Mouse (Mus musculus): ENCODE measurements around the gene Sox10. TPM values are rescaled to one million over a fixed set of nuclear protein-coding genes. Genes with fewer than 3 reads are reported as not detected.

Gene Sox10
- polyA plus RNA-seq, 1 experiment, result not detected

DNA sequence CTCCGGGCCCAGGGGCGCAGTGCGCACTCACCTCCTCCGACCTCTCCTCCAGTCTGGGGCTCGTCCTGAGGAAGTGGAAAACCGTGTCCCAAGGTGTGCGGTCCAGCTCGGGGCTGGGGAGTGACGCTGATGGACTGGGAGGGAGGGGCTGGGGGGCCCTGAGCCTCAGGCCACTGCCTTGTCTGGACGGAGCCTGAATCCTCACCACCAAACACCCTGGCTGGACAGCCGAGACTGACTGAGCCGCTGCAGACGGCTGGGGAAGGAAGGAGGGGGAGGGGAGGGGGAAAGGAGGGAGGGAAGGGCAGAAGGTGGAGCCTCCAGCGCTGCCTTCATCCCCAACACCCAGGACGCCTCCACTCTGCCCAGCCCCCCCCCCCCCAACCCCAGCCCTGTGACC is 789 bp downstream of the Sox10 start:
- Histone ChIP-seq H3K27ac (ENCODE audit: insufficient read depth, low read depth, low read length) (no peak overlapping the region), H3K4me3 (ENCODE audit: insufficient read depth, low read length) (no peak overlapping the region), H3K4me1 (ENCODE audit: control insufficient read depth, insufficient read depth, low read length) (peaks cover 8% of the 10 kb centered on the region)
- TF ChIP-seq CTCF (IDR thresholded peaks at IDR 0.05; ENCODE audit: low read depth, low read length) (no peak), POLR2A (IDR thresholded peaks at IDR 0.05; ENCODE audit: borderline replicate concordance, low read depth, low read length) (no peak)

GRCm38 (mm10) chr15:79162822-79163221 is 2.2 kb downstream of the Sox10 start:
- peaks cover 6% of the 10 kb centered on the region for H3K4me1 ChIP-seq (ENCODE audit: control insufficient read depth, insufficient read depth, low read length)
- H3K4me3 ChIP-seq (ENCODE audit: insufficient read depth, low read length), result no peak overlapping the region
- TF ChIP-seq POLR2A (IDR thresholded peaks at IDR 0.05; ENCODE audit: borderline replicate concordance, low read depth, low read length) (no peak), CTCF (IDR thresholded peaks at IDR 0.05; ENCODE audit: low read depth, low read length) (no peak)
- H3K27ac ChIP-seq (ENCODE audit: insufficient read depth, low read depth, low read length), result no peak overlapping the region

GRCm38 (mm10) chr15:79162301-79162700 is 2.7 kb downstream of the Sox10 start:
- TF ChIP-seq CTCF (IDR thresholded peaks at IDR 0.05; ENCODE audit: low read depth, low read length), result no peak
- no peak for TF ChIP-seq POLR2A (IDR thresholded peaks at IDR 0.05; ENCODE audit: borderline replicate concordance, low read depth, low read length)
- H3K4me3 ChIP-seq (ENCODE audit: insufficient read depth, low read length), result no peak overlapping the region
- no peak overlapping the region for H3K27ac ChIP-seq (ENCODE audit: insufficient read depth, low read depth, low read length)
- peaks cover 6% of the 10 kb centered on the region for H3K4me1 ChIP-seq (ENCODE audit: control insufficient read depth, insufficient read depth, low read length)

DNA sequence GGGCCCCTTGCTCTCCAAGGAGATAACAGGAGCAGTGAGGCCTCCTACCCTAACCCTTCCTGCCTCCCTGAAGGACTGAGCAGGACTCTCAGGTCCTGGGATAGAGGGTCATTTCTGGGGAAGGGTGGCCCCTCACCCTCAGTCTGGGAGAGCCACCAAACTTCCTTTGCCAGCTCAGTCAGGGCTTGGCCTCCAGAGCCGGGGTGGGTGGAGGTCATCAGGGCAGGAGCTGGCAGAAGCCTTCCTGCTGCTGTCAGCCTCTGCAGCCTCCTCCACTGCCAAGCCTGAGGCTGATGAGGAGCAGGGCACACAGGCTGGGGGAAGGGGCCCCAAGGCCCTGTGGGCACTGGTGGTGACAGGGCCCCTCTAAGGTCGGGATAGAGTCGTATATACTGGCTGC is 9.5 kb downstream of the Sox10 start:
- H3K4me1 ChIP-seq (ENCODE audit: control insufficient read depth, insufficient read depth, low read length), result no peaks in the 10 kb centered on the region
- TF ChIP-seq POLR2A (IDR thresholded peaks at IDR 0.05; ENCODE audit: borderline replicate concordance, low read depth, low read length) (no peak), CTCF (IDR thresholded peaks at IDR 0.05; ENCODE audit: low read depth, low read length) (no peak)
- H3K4me3 ChIP-seq (ENCODE audit: insufficient read depth, low read length), result no peak overlapping the region
- no peak overlapping the region for H3K27ac ChIP-seq (ENCODE audit: insufficient read depth, low read depth, low read length)

GRCm38 (mm10) chr15:79152709-79153108 is 12.3 kb downstream of the Sox10 start:
- Histone ChIP-seq H3K4me1 (ENCODE audit: control insufficient read depth, insufficient read depth, low read length) (no peaks in the 10 kb centered on the region), H3K27ac (ENCODE audit: insufficient read depth, low read depth, low read length) (no peak overlapping the region), H3K4me3 (ENCODE audit: insufficient read depth, low read length) (no peak overlapping the region)
- no peak for TF ChIP-seq CTCF (IDR thresholded peaks at IDR 0.05; ENCODE audit: low read depth, low read length)
- TF ChIP-seq POLR2A (IDR thresholded peaks at IDR 0.05; ENCODE audit: borderline replicate concordance, low read depth, low read length), result no peak

GRCm38 (mm10) chr15:79151881-79152280 is 13.2 kb downstream of the Sox10 start:
- Histone ChIP-seq H3K4me3 (ENCODE audit: insufficient read depth, low read length) (no peak overlapping the region), H3K4me1 (ENCODE audit: control insufficient read depth, insufficient read depth, low read length) (no peaks in the 10 kb centered on the region), H3K27ac (ENCODE audit: insufficient read depth, low read depth, low read length) (no peak overlapping the region)
- TF ChIP-seq CTCF (IDR thresholded peaks at IDR 0.05; ENCODE audit: low read depth, low read length) (no peak), POLR2A (IDR thresholded peaks at IDR 0.05; ENCODE audit: borderline replicate concordance, low read depth, low read length) (no peak)

GRCm38 (mm10) chr15:79148533-79148932 is 16.5 kb downstream of the Sox10 start:
- Histone ChIP-seq H3K27ac (ENCODE audit: insufficient read depth, low read depth, low read length) (no peak overlapping the region), H3K4me3 (ENCODE audit: insufficient read depth, low read length) (no peak overlapping the region), H3K4me1 (ENCODE audit: control insufficient read depth, insufficient read depth, low read length) (peaks cover under 1% of the 10 kb centered on the region; the same call in 1 of the 2 replicates)
- TF ChIP-seq CTCF (IDR thresholded peaks at IDR 0.05; ENCODE audit: low read depth, low read length) (peak; percentile 73; the same call in 1 of the 2 replicates), POLR2A (IDR thresholded peaks at IDR 0.05; ENCODE audit: borderline replicate concordance, low read depth, low read length) (no peak)

DNA sequence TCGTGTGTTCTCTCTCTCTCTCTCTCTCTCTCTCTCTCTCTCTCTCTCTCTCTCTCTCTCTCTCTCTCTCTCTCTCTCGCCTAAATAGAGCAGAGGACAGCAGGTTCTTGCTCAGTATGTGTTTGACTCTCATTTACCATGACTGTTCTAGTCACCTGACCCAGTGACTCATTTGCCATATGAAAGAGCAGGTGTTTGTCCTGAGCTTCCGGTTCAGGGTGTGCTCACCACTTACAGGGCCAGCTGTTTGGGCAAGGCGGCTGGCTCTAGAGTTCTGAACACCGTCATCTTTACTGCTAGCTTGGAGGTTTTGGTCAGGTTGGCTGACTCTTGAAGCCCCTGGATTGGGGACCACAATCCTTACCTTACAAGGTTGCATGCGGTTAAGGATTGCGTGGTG is 19.5 kb downstream of the Sox10 start:
- Histone ChIP-seq H3K4me3 (ENCODE audit: insufficient read depth, low read length) (no peak overlapping the region), H3K4me1 (ENCODE audit: control insufficient read depth, insufficient read depth, low read length) (peaks cover 10% of the 10 kb centered on the region), H3K27ac (ENCODE audit: insufficient read depth, low read depth, low read length) (no peak overlapping the region)
- TF ChIP-seq CTCF (IDR thresholded peaks at IDR 0.05; ENCODE audit: low read depth, low read length) (no peak), POLR2A (IDR thresholded peaks at IDR 0.05; ENCODE audit: borderline replicate concordance, low read depth, low read length) (no peak)

DNA sequence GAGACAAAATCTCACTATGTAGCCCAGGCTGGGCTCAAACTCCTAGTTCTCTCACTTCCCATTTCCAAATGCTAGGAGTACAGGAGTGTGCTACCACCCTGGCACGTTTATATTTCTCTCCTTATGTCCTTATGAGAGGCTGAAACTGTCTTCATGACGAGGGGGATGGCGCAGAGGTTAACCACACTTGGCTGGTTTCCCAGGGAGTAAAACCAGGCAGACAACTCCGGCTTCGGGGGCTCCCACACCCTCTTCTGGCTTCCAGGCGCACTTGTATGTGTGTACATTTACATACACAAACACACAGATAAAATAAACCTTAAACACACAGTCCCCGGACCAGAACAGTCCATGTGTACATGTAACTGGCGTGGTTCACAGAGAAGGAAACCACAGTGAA is 21.0 kb downstream of the Sox10 start:
- Histone ChIP-seq H3K4me3 (ENCODE audit: insufficient read depth, low read length) (no peak overlapping the region), H3K27ac (ENCODE audit: insufficient read depth, low read depth, low read length) (no peak overlapping the region), H3K4me1 (ENCODE audit: control insufficient read depth, insufficient read depth, low read length) (peaks cover 10% of the 10 kb centered on the region)
- TF ChIP-seq POLR2A (IDR thresholded peaks at IDR 0.05; ENCODE audit: borderline replicate concordance, low read depth, low read length), result no peak
- TF ChIP-seq CTCF (IDR thresholded peaks at IDR 0.05; ENCODE audit: low read depth, low read length), result no peak

GRCm38 (mm10) chr15:79143316-79143715 is 21.7 kb downstream of the Sox10 start:
- TF ChIP-seq CTCF (IDR thresholded peaks at IDR 0.05; ENCODE audit: low read depth, low read length) (no peak), POLR2A (IDR thresholded peaks at IDR 0.05; ENCODE audit: borderline replicate concordance, low read depth, low read length) (no peak)
- H3K27ac ChIP-seq (ENCODE audit: insufficient read depth, low read depth, low read length), result no peak overlapping the region
- peaks cover 10% of the 10 kb centered on the region for H3K4me1 ChIP-seq (ENCODE audit: control insufficient read depth, insufficient read depth, low read length)
- no peak overlapping the region for H3K4me3 ChIP-seq (ENCODE audit: insufficient read depth, low read length)

DNA sequence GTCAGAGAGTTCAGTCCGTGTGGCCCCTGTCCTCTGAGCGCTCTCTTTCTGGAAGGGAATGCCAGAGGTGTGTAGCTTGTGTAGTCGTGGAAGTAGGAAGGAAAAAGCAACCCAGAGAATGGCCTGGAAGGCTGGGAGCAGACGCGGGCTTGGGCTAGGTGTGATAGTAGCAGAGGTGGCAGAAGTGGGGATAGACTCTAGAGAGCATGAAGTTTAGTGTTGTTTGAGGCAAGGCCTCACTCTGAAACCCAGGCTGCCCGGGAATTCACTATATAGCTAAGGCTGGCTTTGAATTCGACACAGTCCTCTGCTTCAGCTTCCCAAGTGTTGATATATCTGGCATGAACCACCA is 23.5 kb downstream of the Sox10 start:
- no peak for TF ChIP-seq POLR2A (IDR thresholded peaks at IDR 0.05; ENCODE audit: borderline replicate concordance, low read depth, low read length)
- H3K27ac ChIP-seq (ENCODE audit: insufficient read depth, low read depth, low read length), result no peak overlapping the region
- H3K4me3 ChIP-seq (ENCODE audit: insufficient read depth, low read length), result peak overlapping the region; percentile 81
- H3K4me1 ChIP-seq (ENCODE audit: control insufficient read depth, insufficient read depth, low read length), result peaks cover 10% of the 10 kb centered on the region
